Mouse (Mus musculus) limb, embryonic 13.5 days (tissue): ENCODE data around the gene Irf2bp2. TPM values are rescaled to one million over a fixed set of nuclear protein-coding genes. Genes with fewer than 3 reads are reported as not detected.
A peak's percentile ranks its signal among the peaks of the same experiment; 100 is the strongest.

Source experiments
- ATAC-seq: fragments of 200-750 bp; cut with Nextera tagmentation; 2 replicates; pipeline ENCODE4 v1.8.0; 2017; ENCODE audit warnings: low read depth, moderate number of reproducible peaks, moderate TSS enrichment; ENCODE audit not compliant: low FRiP score
- H3K27ac ChIP-seq: fragments of 300-500 bp; sonication (generic); 2 replicates; pipeline ENCODE4 v1.5.1; 2015; ENCODE audit warnings: inconsistent platforms, mild to moderate bottlenecking, moderate library complexity
- H3K27me3 ChIP-seq: fragments of 300-500 bp; sonication (generic); 2 replicates; pipeline ENCODE4 v1.6.1; 2015; ENCODE audit warnings: mild to moderate bottlenecking, inconsistent platforms
- H3K36me3 ChIP-seq: fragments of 300-500 bp; sonication (generic); 2 replicates; pipeline ENCODE4 v1.6.1; 2015; ENCODE audit warnings: inconsistent platforms, mild to moderate bottlenecking, moderate library complexity
- H3K4me1 ChIP-seq: fragments of 300-500 bp; sonication (generic); 2 replicates; pipeline ENCODE4 v1.6.1; 2015; ENCODE audit warnings: inconsistent platforms
- H3K4me2 ChIP-seq: fragments of 300-500 bp; sonication (generic); replicated peaks from 2 replicates; pipeline ENCODE4 v1.6.1; 2015; ENCODE audit warnings: inconsistent platforms, mild to moderate bottlenecking, moderate library complexity
- H3K4me3 ChIP-seq: fragments of 300-500 bp; sonication (generic); 2 replicates; pipeline ENCODE4 v1.5.1; 2015; ENCODE audit warnings: moderate library complexity, mild to moderate bottlenecking, inconsistent platforms
- H3K9ac ChIP-seq: fragments of 300-500 bp; sonication (generic); 2 replicates; pipeline ENCODE4 v1.6.1; 2015; ENCODE audit warnings: mild to moderate bottlenecking, inconsistent platforms
- H3K9me3 ChIP-seq: fragments of 300-500 bp; sonication (generic); 2 replicates; pipeline ENCODE4 v1.6.1; 2016; ENCODE audit warnings: inconsistent platforms
- WGBS: fragments of 180-500 bp; shearing (Covaris S2); methylation state at CpG from one replicate; pipeline ENCODE4 v1.1.7; 2015; 5-methylcytosine and 5-hydroxymethylcytosine counted together
- polyA plus RNA-seq: library from polyadenylated mRNA; unstranded; fragments of >200 nt; fragmentation: Nextera tagmentation; extraction: Ambion mirVana; gene quantifications from 2 replicates; pipeline ENCODE4 v1.2.1, GENCODE M21; 2015

The Irf2bp2 gene
- polyA plus RNA-seq, 1 experiment from 2014 or later: 11.6 TPM

GRCm38 (mm10) chr8:126539355-126540093 is 54.3 kb downstream of the Irf2bp2 start:
- H3K4me1 ChIP-seq: peaks cover 49% of the 10 kb centered on the region
- H3K36me3 ChIP-seq: no peaks in the 10 kb centered on the region
- H3K4me3 ChIP-seq: no peak overlapping the region
- no peak overlapping the region for H3K27ac ChIP-seq
- 65% methylated on average over 10 of the region's 10 CpGs for whole genome bisulfite sequencing
- H3K27me3 ChIP-seq: no peaks in the 10 kb centered on the region
- 0 out of 2 replicates have a peak overlapping the region, but pooled peaks have one; percentile 0 for H3K4me2 ChIP-seq
- H3K9me3 ChIP-seq: no peaks in the 10 kb centered on the region
- ATAC-seq: no peak
- no peak overlapping the region for H3K9ac ChIP-seq

- 7% methylated on average over 12 of the region's 12 CpGs for WGBS
- peak; percentile 52 for ATAC-seq
- H3K9ac ChIP-seq: no peak overlapping the region; the same call in 1 of the 2 replicates
- no peak overlapping the region for H3K4me3 ChIP-seq
- peak overlapping the region; percentile 48; the same call in 1 of the 2 replicates for H3K27ac ChIP-seq
- H3K27me3 ChIP-seq: no peaks in the 10 kb centered on the region
- H3K9me3 ChIP-seq: no peaks in the 10 kb centered on the region
- peak overlapping the region; percentile 2; the same call in 1 of the 2 replicates for H3K4me2 ChIP-seq
- peaks cover 49% of the 10 kb centered on the region for H3K4me1 ChIP-seq
- H3K36me3 ChIP-seq: no peaks in the 10 kb centered on the region
These were observed 55.0 kb downstream of the Irf2bp2 start for GRCm38 (mm10) chr8:126538648-126539354.

Other genes with a start within 250 kb of the Irf2bp2 start
- gene Coa6, start 171.5 kb downstream of the Irf2bp2 start, polyA plus RNA-seq: 51.7 and 54.2 TPM in 2 replicates
- gene Tarbp1, start 118.9 kb downstream of the Irf2bp2 start, polyA plus RNA-seq: 2.0 and 2.2 TPM in 2 replicates